Mouse (Mus musculus) CH12.LX (cell line): ENCODE results near the gene Rfx4. TPM values are rescaled to one million over a fixed set of nuclear protein-coding genes. Genes with fewer than 3 reads are reported as not detected.

Experiments used
- DNase-seq: peaks from one replicate; pipeline ENCODE4 v3.0.0-alpha.2; 2013; ENCODE audit errors: extremely low read depth
- H3K27ac ChIP-seq: 2 replicates; pipeline ENCODE4 v1.5.1; 2012; ENCODE audit warnings: low read depth, mild to moderate bottlenecking, control low read depth, moderate library complexity; ENCODE audit not compliant: insufficient read depth
- H3K27me3 ChIP-seq: replicated peaks from 2 replicates; pipeline ENCODE3; 2012; ENCODE audit warnings: inconsistent platforms
- H3K36me3 ChIP-seq, 2 experiments: replicated peaks in 1 of 2; 2 replicates each; pipeline versions ENCODE3 to v1.6.1; 2012; ENCODE audit warnings: inconsistent platforms in 1 of 2, low read length in 1 of 2, mild to moderate bottlenecking in 1 of 2, mixed read lengths in 1 of 2, moderate library complexity in 1 of 2; ENCODE audit not compliant: control insufficient read depth in 1 of 2, insufficient read depth in 1 of 2
- H3K4me1 ChIP-seq, 2 experiments: 2 replicates each; pipeline ENCODE4 v1.6.1; 2012; ENCODE audit warnings: inconsistent platforms in 1 of 2, moderate library complexity in 1 of 2; ENCODE audit not compliant: insufficient read depth in 2 of 2, control insufficient read depth in 1 of 2
- H3K4me2 ChIP-seq: 2 replicates; pipeline ENCODE4 v1.6.1; 2012; ENCODE audit warnings: low read depth, mild to moderate bottlenecking, control low read depth; ENCODE audit not compliant: poor library complexity, insufficient read depth, severe bottlenecking
- H3K4me3 ChIP-seq, 3 experiments: fragments of 150-350 bp in 1 of 3; sonication (generic) in 1 of 3; replicated peaks in 1 of 3; 2 replicates each; pipeline versions ENCODE3 to v1.5.1; 2011 to 2012; ENCODE audit warnings: low read depth in 2 of 3, low read length in 2 of 3, mild to moderate bottlenecking in 2 of 3, moderate library complexity in 2 of 3, control low read depth in 1 of 3, improper control_type of control experiment in 1 of 3, inconsistent platforms in 1 of 3, mixed read lengths in 1 of 3; ENCODE audit not compliant: poor library complexity in 1 of 3
- H3K79me2 ChIP-seq: replicated peaks from 2 replicates; pipeline ENCODE4 v1.6.1; 2012; ENCODE audit warnings: mild to moderate bottlenecking, moderate library complexity; ENCODE audit not compliant: control insufficient read depth, poor library complexity, insufficient read depth, severe bottlenecking; ENCODE audit errors: extremely low read depth
- H3K9ac ChIP-seq: 2 replicates; pipeline ENCODE4 v1.6.1; 2012; ENCODE audit warnings: low read depth, mild to moderate bottlenecking, control low read depth, moderate library complexity; ENCODE audit not compliant: insufficient read depth
- H3K9me3 ChIP-seq: replicated peaks from 2 replicates; pipeline ENCODE3; 2012; ENCODE audit warnings: low read length, inconsistent platforms, mixed read lengths
- CHD1 ChIP-seq: IDR thresholded peaks from 2 replicates; pipeline ENCODE4 v1.6.1; 2012; ENCODE audit warnings: low read depth, low read length, improper control_type of control experiment, inconsistent platforms
- CTCF ChIP-seq, 2 experiments: IDR thresholded peaks in 1 of 2; conservative IDR thresholded peaks in 1 of 2; 2 replicates each; pipeline ENCODE4 v1.5.1; 2011 to 2012; ENCODE audit warnings: low read depth in 2 of 2, low read length in 2 of 2, improper control_type of control experiment in 1 of 2, inconsistent platforms in 1 of 2, mild to moderate bottlenecking in 1 of 2, moderate library complexity in 1 of 2
- E2F4 ChIP-seq: IDR thresholded peaks from 2 replicates; pipeline ENCODE4 v1.6.1; 2011; ENCODE audit warnings: low read depth, low read length, improper control_type of control experiment; ENCODE audit not compliant: insufficient replicate concordance
- EP300 ChIP-seq: IDR thresholded peaks from 2 replicates; pipeline ENCODE4 v1.6.1; 2011; ENCODE audit warnings: low read length, improper control_type of control experiment
- ETS1 ChIP-seq: conservative IDR thresholded peaks from 2 replicates; pipeline ENCODE4 v1.6.1; 2012; ENCODE audit warnings: low read depth, mild to moderate bottlenecking, inconsistent platforms, low read length, improper control_type of control experiment, moderate library complexity
- GABPA ChIP-seq: IDR thresholded peaks from 2 replicates; pipeline ENCODE4 v1.6.1; 2012; ENCODE audit warnings: low read depth, low read length, improper control_type of control experiment, inconsistent platforms; ENCODE audit not compliant: insufficient replicate concordance
- HCFC1 ChIP-seq: IDR thresholded peaks from 2 replicates; pipeline ENCODE4 v1.6.1; 2012; ENCODE audit warnings: low read depth, mild to moderate bottlenecking, inconsistent platforms, low read length, improper control_type of control experiment
- MAZ ChIP-seq: IDR thresholded peaks from 2 replicates; pipeline ENCODE4 v1.6.1; 2012; ENCODE audit warnings: low read depth, mild to moderate bottlenecking, inconsistent platforms, low read length, improper control_type of control experiment, moderate library complexity
- NRF1 ChIP-seq: IDR thresholded peaks from 2 replicates; pipeline ENCODE4 v1.6.1; 2014; ENCODE audit warnings: low read depth, mild to moderate bottlenecking, inconsistent platforms, low read length, improper control_type of control experiment, moderate library complexity
- RAD21 ChIP-seq: IDR thresholded peaks from 2 replicates; pipeline ENCODE4 v1.6.1; 2011; ENCODE audit warnings: low read depth, mild to moderate bottlenecking, low read length, improper control_type of control experiment, moderate library complexity
- TCF12 ChIP-seq: IDR thresholded peaks from 2 replicates; pipeline ENCODE4 v1.6.1; 2014; ENCODE audit warnings: low read depth, mild to moderate bottlenecking, inconsistent platforms, low read length, improper control_type of control experiment
- UBTF ChIP-seq: IDR thresholded peaks from 2 replicates; pipeline ENCODE4 v1.6.1; 2012; ENCODE audit warnings: low read depth, mild to moderate bottlenecking, inconsistent platforms, low read length, improper control_type of control experiment, moderate library complexity
- USF2 ChIP-seq: conservative IDR thresholded peaks from 2 replicates; pipeline ENCODE4 v1.6.1; 2011; ENCODE audit warnings: low read depth, low read length, improper control_type of control experiment
- dilution Hi-C: fragments of 300-500 bp; cut with MboI; formaldehyde crosslinking; loops from 2 replicates; pipeline ENCODE4 v1.14.3; 2020; ENCODE audit warnings: low sequenced_read_pairs; ENCODE audit not compliant: extremely low pct_unique_long_range_greater_than_20kb, extremely low pct_ligation_motif_present
- in situ Hi-C: fragments of 300-500 bp; cut with MboI; formaldehyde crosslinking; loops from 3 replicates; pipeline ENCODE4 v1.14.3; 2019; ENCODE audit warnings: low sequenced_read_pairs, low pct_ligation_motif_present, low pct_unique_long_range_greater_than_20kb, mixed read lengths
- polyA plus RNA-seq: library from polyadenylated mRNA; unstranded; fragments of >175 nt; gene quantifications from 2 replicates; pipeline ENCODE4 v1.2.1, GENCODE M21; 2012; ENCODE audit warnings: low read depth; ENCODE audit not compliant: insufficient read length
- total RNA-seq, 2 experiments: library from RNA; depleted of rRNA; stranded (reverse); fragments of 300-350 nt in 1 of 2; fragments of >200 nt in 1 of 2; gene quantifications; 2 replicates each; pipeline ENCODE4 v1.2.3; 2012 to 2014

Gene Rfx4
- total and polyA plus RNA-seq, 3 experiments, result 0.04 TPM; not detected in 2

- Histone ChIP-seq H3K4me3 (no peak overlapping the region), H3K79me2 (no peaks in the 10 kb centered on the region), H3K4me1 (peaks cover 0 to under 1% of the 10 kb centered on the region in 2 experiments; a peak in 1 of 4 replicates), H3K27ac (no peak overlapping the region), H3K4me2 (no peak overlapping the region), H3K9me3 (no peaks in the 10 kb centered on the region)
- no peak for DNase-seq
- in situ Hi-C loops, result no loop called here
- TF ChIP-seq NRF1 (no peak), UBTF (no peak), CHD1 (no peak), TCF12 (no peak), CTCF (conservative IDR thresholded peaks at IDR 0.05 in 1 of 2, IDR thresholded peaks at IDR 0.05 in 1 of 2; ENCODE audit: low read depth in 2 of 2, low read length in 2 of 2) (no peak), MAZ (no peak), USF2 (no peak), EP300 (no peak), GABPA (no peak), RAD21 (no peak), ETS1 (no peak), HCFC1 (no peak)
- TF ChIP-seq, all 38 proteins: peak for 0
- dilution Hi-C loops, result no loop called here
- Histone ChIP-seq H3K27me3 (no peaks in the 10 kb centered on the region), H3K9ac (no peak overlapping the region), H3K36me3 (no peaks in the 10 kb centered on the region)
Measured at GRCm38 (mm10) chr10:84851981-84852979, 96.4 kb downstream of the Rfx4 start.

GRCm38 (mm10) chr10:84854059-84854458 is 98.2 kb downstream of the Rfx4 start:
- dilution Hi-C loops, result no loop called here
- H3K4me3 ChIP-seq, result no peak overlapping the region

More at GRCm38 (mm10) chr10:84854059-84854458, 98.2 kb downstream of the Rfx4 start:
- Histone ChIP-seq H3K27ac (no peak overlapping the region), H3K4me2 (no peak overlapping the region), H3K9ac (no peak overlapping the region), H3K36me3 (no peaks in the 10 kb centered on the region), H3K79me2 (no peaks in the 10 kb centered on the region), H3K9me3 (no peaks in the 10 kb centered on the region), H3K27me3 (no peaks in the 10 kb centered on the region), H3K4me1 (peaks cover 0 to 7% of the 10 kb centered on the region in 2 experiments; a peak in 1 of 4 replicates)
- in situ Hi-C loops, result no loop called here
- no peak for TF ChIP-seq E2F4
- no peak for DNase-seq
